Mouse (Mus musculus): ENCODE data around the gene Txk. TPM values are rescaled to one million over a fixed set of nuclear protein-coding genes. Genes with fewer than 3 reads are reported as not detected.

Txk gene
- polyA plus RNA-seq, 1 experiment from 2014 or later = 0.21 TPM

DNA sequence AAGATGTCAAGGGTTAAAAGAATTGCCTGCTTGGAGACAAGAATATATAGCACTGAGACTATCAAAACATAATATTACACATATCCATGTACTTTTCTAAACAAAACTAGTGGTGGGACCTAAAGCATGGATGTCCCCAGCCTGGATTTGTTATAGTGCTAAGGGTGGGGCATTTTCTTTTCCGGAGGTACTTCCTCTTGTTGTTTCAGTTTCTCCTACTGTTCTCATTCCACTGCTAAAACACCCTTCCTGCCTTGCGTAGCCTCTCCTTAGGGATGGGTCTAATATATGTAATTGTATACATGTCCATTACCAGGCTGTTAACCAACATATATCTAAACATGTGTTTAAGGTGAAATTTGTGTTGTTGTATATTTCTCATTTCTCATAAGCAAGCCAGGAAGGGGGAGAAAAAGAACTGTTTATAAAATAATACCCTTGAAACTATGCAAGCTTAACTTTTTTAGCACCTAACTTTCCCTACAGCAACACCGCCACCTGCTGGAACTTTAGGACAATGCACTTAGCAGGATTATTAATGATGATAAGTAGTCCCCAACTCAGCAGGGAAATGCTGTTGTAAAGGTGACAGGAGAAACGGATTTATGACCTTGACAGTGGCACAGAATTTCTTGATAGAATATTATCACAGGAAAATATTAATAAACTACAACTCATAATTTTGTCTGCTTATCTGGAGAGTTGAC is 41.9 kb downstream of the Txk start:
- Histone ChIP-seq H3K4me2 (ENCODE audit: low read depth, low read length) (no peak overlapping the region), H3K27me3 (ENCODE audit: control insufficient read depth, insufficient read depth, low read depth, low read length) (no peaks in the 10 kb centered on the region), H3K9me3 (ENCODE audit: control insufficient read depth, low read length) (no peaks in the 10 kb centered on the region), H3K4me3 (ENCODE audit: low read length) (no peak overlapping the region), H3K4me1 (replicated peaks; ENCODE audit: control insufficient read depth, insufficient read depth, low read length) (no peaks in the 10 kb centered on the region), H3K27ac (ENCODE audit: low read length) (no peak overlapping the region), H3K36me3 (ENCODE audit: control insufficient read depth, insufficient read depth, low read length) (no peaks in the 10 kb centered on the region), H3K9ac (ENCODE audit: low read length) (no peak overlapping the region)
- WGBS = 23% methylated on average over 4 of the region's 4 CpGs
- peak; percentile 23; the same call in 1 of the 2 replicates for ATAC-seq (ENCODE audit: low read depth)

DNA sequence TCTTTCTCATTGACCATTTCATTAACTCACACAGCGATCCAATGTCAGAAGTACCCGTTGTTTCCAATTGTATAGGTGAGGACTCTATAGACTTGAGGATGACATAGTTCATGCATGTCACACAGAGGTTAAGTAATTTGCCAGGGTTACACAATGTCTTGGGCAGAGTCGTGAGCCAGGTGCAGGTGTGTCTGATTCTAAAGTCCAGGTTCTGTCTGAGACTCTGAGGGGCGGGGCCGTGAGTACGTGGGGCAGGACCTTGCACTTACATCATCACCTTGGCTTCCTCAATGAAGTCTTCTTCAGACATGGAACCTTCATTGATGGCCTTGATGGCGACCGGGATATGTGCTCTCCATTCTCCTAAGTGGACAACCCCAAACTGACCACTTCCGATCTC is 42.6 kb downstream of the Txk start:
- no peaks in the 10 kb centered on the region for H3K4me1 ChIP-seq (replicated peaks; ENCODE audit: control insufficient read depth, insufficient read depth, low read length)
- no peak overlapping the region for H3K4me3 ChIP-seq (ENCODE audit: low read length)
- 87% methylated on average over 9 of the region's 9 CpGs for WGBS
- no peak overlapping the region for H3K4me2 ChIP-seq (ENCODE audit: low read depth, low read length)
- no peaks in the 10 kb centered on the region for H3K27me3 ChIP-seq (ENCODE audit: control insufficient read depth, insufficient read depth, low read depth, low read length)
- no peaks in the 10 kb centered on the region for H3K9me3 ChIP-seq (ENCODE audit: control insufficient read depth, low read length)
- no peak overlapping the region for H3K9ac ChIP-seq (ENCODE audit: low read length)
- no peak overlapping the region for H3K27ac ChIP-seq (ENCODE audit: low read length)
- ATAC-seq (ENCODE audit: low read depth) = no peak
- H3K36me3 ChIP-seq (ENCODE audit: control insufficient read depth, insufficient read depth, low read length) = no peaks in the 10 kb centered on the region

DNA sequence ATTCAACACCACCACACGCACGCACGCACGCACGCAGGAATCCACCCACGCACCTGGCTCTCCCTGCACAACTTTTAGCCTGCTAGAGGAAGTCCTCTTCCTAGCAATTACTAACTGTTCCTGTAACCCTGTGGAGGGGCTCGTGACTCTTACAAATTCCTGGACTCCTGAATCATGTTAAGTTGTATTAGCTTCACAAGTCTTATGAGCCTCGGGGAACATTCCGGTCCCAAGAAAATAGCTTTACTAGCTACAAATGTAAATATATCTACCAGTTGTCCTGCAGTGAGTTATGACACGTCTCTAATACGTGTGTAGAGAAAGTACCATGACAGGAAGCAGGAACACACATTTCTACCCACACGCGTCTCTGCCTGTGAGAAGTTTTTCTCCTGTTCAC is 43.1 kb downstream of the Txk start:
- H3K36me3 ChIP-seq (ENCODE audit: control insufficient read depth, insufficient read depth, low read length) = no peaks in the 10 kb centered on the region
- ATAC-seq (ENCODE audit: low read depth) = no peak
- H3K9me3 ChIP-seq (ENCODE audit: control insufficient read depth, low read length) = no peaks in the 10 kb centered on the region
- 78% methylated on average over 13 of the region's 13 CpGs for WGBS
- H3K4me2 ChIP-seq (ENCODE audit: low read depth, low read length) = no peak overlapping the region
- no peak overlapping the region for H3K4me3 ChIP-seq (ENCODE audit: low read length)
- H3K9ac ChIP-seq (ENCODE audit: low read length) = no peak overlapping the region
- no peaks in the 10 kb centered on the region for H3K27me3 ChIP-seq (ENCODE audit: control insufficient read depth, insufficient read depth, low read depth, low read length)
- H3K4me1 ChIP-seq (replicated peaks; ENCODE audit: control insufficient read depth, insufficient read depth, low read length) = no peaks in the 10 kb centered on the region
- H3K27ac ChIP-seq (ENCODE audit: low read length) = no peak overlapping the region

- H3K36me3 ChIP-seq (ENCODE audit: control insufficient read depth, insufficient read depth, low read length) = no peaks in the 10 kb centered on the region
- H3K27me3 ChIP-seq (ENCODE audit: control insufficient read depth, insufficient read depth, low read depth, low read length) = no peaks in the 10 kb centered on the region
- H3K9ac ChIP-seq (ENCODE audit: low read length) = no peak overlapping the region
- H3K4me2 ChIP-seq (ENCODE audit: low read depth, low read length) = no peak overlapping the region
- H3K27ac ChIP-seq (ENCODE audit: low read length) = no peak overlapping the region
- H3K4me3 ChIP-seq (ENCODE audit: low read length) = no peak overlapping the region
- no peak for ATAC-seq (ENCODE audit: low read depth)
- WGBS = 61% methylated on average over 10 of the region's 10 CpGs
- H3K4me1 ChIP-seq (replicated peaks; ENCODE audit: control insufficient read depth, insufficient read depth, low read length) = no peaks in the 10 kb centered on the region
- no peaks in the 10 kb centered on the region for H3K9me3 ChIP-seq (ENCODE audit: control insufficient read depth, low read length)
These were observed 45.9 kb downstream of the Txk start for GRCm38 (mm10) chr5:72706722-72707121.

GRCm38 (mm10) chr5:72706095-72706494 is 46.5 kb downstream of the Txk start:
- no peak overlapping the region for H3K4me2 ChIP-seq (ENCODE audit: low read depth, low read length)
- no peaks in the 10 kb centered on the region for H3K4me1 ChIP-seq (replicated peaks; ENCODE audit: control insufficient read depth, insufficient read depth, low read length)
- no peak overlapping the region for H3K4me3 ChIP-seq (ENCODE audit: low read length)
- no peaks in the 10 kb centered on the region for H3K36me3 ChIP-seq (ENCODE audit: control insufficient read depth, insufficient read depth, low read length)
- ATAC-seq (ENCODE audit: low read depth) = no peak
- no peak overlapping the region for H3K27ac ChIP-seq (ENCODE audit: low read length)
- H3K9ac ChIP-seq (ENCODE audit: low read length) = no peak overlapping the region
- 57% methylated on average over 10 of the region's 10 CpGs for WGBS
- H3K9me3 ChIP-seq (ENCODE audit: control insufficient read depth, low read length) = no peaks in the 10 kb centered on the region
- H3K27me3 ChIP-seq (ENCODE audit: control insufficient read depth, insufficient read depth, low read depth, low read length) = no peaks in the 10 kb centered on the region

GRCm38 (mm10) chr5:72702202-72702601 is 50.4 kb downstream of the Txk start:
- H3K9me3 ChIP-seq (ENCODE audit: control insufficient read depth, low read length) = no peaks in the 10 kb centered on the region
- H3K4me1 ChIP-seq (replicated peaks; ENCODE audit: control insufficient read depth, insufficient read depth, low read length) = 0 out of 2 replicates have a peak, but pooled peaks cover 4% of the 10 kb centered on the region
- no peak for ATAC-seq (ENCODE audit: low read depth)
- H3K9ac ChIP-seq (ENCODE audit: low read length) = no peak overlapping the region
- H3K4me3 ChIP-seq (ENCODE audit: low read length) = no peak overlapping the region
- no peaks in the 10 kb centered on the region for H3K36me3 ChIP-seq (ENCODE audit: control insufficient read depth, insufficient read depth, low read length)
- H3K27ac ChIP-seq (ENCODE audit: low read length) = no peak overlapping the region
- no peaks in the 10 kb centered on the region for H3K27me3 ChIP-seq (ENCODE audit: control insufficient read depth, insufficient read depth, low read depth, low read length)
- H3K4me2 ChIP-seq (ENCODE audit: low read depth, low read length) = no peak overlapping the region

DNA sequence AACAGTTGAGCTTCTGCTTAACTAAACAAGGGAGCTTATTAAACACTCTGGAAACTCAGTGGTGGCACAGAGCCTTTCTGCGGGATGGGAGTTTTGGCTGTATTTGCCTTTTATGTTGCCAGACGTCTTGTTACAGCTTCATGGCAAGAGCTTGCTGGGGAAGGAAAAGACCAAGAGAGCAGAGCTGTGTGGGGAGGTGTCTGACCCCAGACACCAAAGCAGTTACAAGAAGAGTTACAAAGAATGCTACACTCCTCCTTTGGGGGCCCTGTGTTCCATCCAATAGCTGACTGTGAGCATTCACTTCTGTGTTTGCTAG is 53.1 kb downstream of the Txk start:
- H3K36me3 ChIP-seq (ENCODE audit: control insufficient read depth, insufficient read depth, low read length) = no peaks in the 10 kb centered on the region
- no peak for ATAC-seq (ENCODE audit: low read depth)
- H3K4me2 ChIP-seq (ENCODE audit: low read depth, low read length) = no peak overlapping the region
- H3K27ac ChIP-seq (ENCODE audit: low read length) = no peak overlapping the region
- no peak overlapping the region for H3K9ac ChIP-seq (ENCODE audit: low read length)
- H3K9me3 ChIP-seq (ENCODE audit: control insufficient read depth, low read length) = no peaks in the 10 kb centered on the region
- WGBS = 39% methylated on average over 2 of the region's 2 CpGs
- H3K4me1 ChIP-seq (replicated peaks; ENCODE audit: control insufficient read depth, insufficient read depth, low read length) = 0 out of 2 replicates have a peak, but pooled peaks cover 4% of the 10 kb centered on the region
- no peaks in the 10 kb centered on the region for H3K27me3 ChIP-seq (ENCODE audit: control insufficient read depth, insufficient read depth, low read depth, low read length)
- H3K4me3 ChIP-seq (ENCODE audit: low read length) = no peak overlapping the region

GRCm38 (mm10) chr5:72698818-72699499 is 53.6 kb downstream of the Txk start:
- ATAC-seq (ENCODE audit: low read depth) = no peak
- Histone ChIP-seq H3K4me1 (replicated peaks; ENCODE audit: control insufficient read depth, insufficient read depth, low read length) (0 out of 2 replicates have a peak, but pooled peaks cover 4% of the 10 kb centered on the region), H3K36me3 (ENCODE audit: control insufficient read depth, insufficient read depth, low read length) (no peaks in the 10 kb centered on the region), H3K4me2 (ENCODE audit: low read depth, low read length) (no peak overlapping the region), H3K9me3 (ENCODE audit: control insufficient read depth, low read length) (no peaks in the 10 kb centered on the region), H3K4me3 (ENCODE audit: low read length) (no peak overlapping the region), H3K27me3 (ENCODE audit: control insufficient read depth, insufficient read depth, low read depth, low read length) (no peaks in the 10 kb centered on the region), H3K9ac (ENCODE audit: low read length) (no peak overlapping the region), H3K27ac (ENCODE audit: low read length) (no peak overlapping the region)
- WGBS = 68% methylated on average over 7 of the region's 7 CpGs

GRCm38 (mm10) chr5:72698343-72698742 is 54.2 kb downstream of the Txk start:
- Histone ChIP-seq H3K36me3 (ENCODE audit: control insufficient read depth, insufficient read depth, low read length) (no peaks in the 10 kb centered on the region), H3K27me3 (ENCODE audit: control insufficient read depth, insufficient read depth, low read depth, low read length) (no peaks in the 10 kb centered on the region), H3K27ac (ENCODE audit: low read length) (no peak overlapping the region), H3K9ac (ENCODE audit: low read length) (no peak overlapping the region), H3K4me1 (replicated peaks; ENCODE audit: control insufficient read depth, insufficient read depth, low read length) (0 out of 2 replicates have a peak, but pooled peaks cover 4% of the 10 kb centered on the region), H3K4me3 (ENCODE audit: low read length) (no peak overlapping the region), H3K4me2 (ENCODE audit: low read depth, low read length) (no peak overlapping the region), H3K9me3 (ENCODE audit: control insufficient read depth, low read length) (no peaks in the 10 kb centered on the region)
- ATAC-seq (ENCODE audit: low read depth) = no peak
- 53% methylated on average over 3 of the region's 3 CpGs for WGBS

All from lung, embryonic 16.5 days (tissue).